Mouse (Mus musculus) megakaryocyte progenitor cell, adult 5-6 weeks (primary cell): ENCODE results near the gene Zfp839. TPM values are rescaled to one million over a fixed set of nuclear protein-coding genes. Genes with fewer than 3 reads are reported as not detected.

Experiments used
- ATAC-seq: replicated peaks from 2 replicates; pipeline ENCODE4 v1.8.0; 2016; ENCODE audit warnings: mild to moderate bottlenecking, moderate TSS enrichment, inconsistent platforms; ENCODE audit not compliant: poor library complexity
- total RNA-seq, 2 experiments: library from RNA; stranded (forward) in 1 of 2; stranded (reverse) in 1 of 2; fragments of 157-497, 149-512 nt in 1 of 2; fragments of 200-1000 nt in 1 of 2; gene quantifications; 2 replicates each; pipeline versions ENCODE4 v1.2.3 to v1.2.4; 2015 to 2017

Gene Zfp839
- total RNA-seq (2015) (5.1 and 5.5 TPM in 2 replicates), total RNA-seq (2017) (4.6 and 6.2 TPM in 2 replicates)

GRCm38 (mm10) chr12:110850010-110850928 is at the start of gene Zfp839:
TSS of gene Zfp839 (plus strand) at chr12:110850253.
- ATAC-seq = peak; percentile 56

DNA sequence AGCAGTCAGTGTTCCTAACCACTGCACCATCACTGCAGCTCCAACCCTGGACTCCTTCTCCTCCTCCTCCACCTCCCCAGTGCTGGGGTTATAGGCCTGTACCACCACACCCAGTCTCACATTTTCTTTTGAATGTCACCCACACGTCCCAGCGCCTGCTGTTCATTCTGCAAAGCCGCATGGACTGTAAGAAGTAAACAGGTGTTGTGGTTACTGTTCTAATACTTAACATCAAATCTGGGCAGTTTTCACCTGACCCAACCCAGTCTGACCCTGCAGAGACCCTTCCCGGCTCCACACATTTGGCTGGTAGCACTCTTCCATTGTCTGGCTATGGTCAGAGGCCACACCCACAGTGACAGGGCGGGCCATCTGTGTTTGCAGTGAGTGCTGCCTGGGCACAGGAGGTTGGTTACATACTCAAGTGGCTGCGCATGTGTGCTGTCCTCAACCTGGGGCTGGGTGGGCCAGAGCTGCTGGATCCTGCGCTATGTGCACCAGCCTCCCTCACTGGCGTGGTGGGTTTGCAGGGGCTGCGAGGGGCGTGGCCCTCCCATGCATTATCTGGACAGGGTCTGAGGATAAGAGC is 48.1 kb upstream of the Zfp839 start:
- ATAC-seq = no peak; the same call in 1 of the 2 replicates

- ATAC-seq = no peak
These were observed 47.3 kb upstream of the Zfp839 start for GRCm38 (mm10) chr12:110802674-110803297.

- no peak for ATAC-seq
These were observed 45.8 kb upstream of the Zfp839 start for GRCm38 (mm10) chr12:110804261-110804660.

DNA sequence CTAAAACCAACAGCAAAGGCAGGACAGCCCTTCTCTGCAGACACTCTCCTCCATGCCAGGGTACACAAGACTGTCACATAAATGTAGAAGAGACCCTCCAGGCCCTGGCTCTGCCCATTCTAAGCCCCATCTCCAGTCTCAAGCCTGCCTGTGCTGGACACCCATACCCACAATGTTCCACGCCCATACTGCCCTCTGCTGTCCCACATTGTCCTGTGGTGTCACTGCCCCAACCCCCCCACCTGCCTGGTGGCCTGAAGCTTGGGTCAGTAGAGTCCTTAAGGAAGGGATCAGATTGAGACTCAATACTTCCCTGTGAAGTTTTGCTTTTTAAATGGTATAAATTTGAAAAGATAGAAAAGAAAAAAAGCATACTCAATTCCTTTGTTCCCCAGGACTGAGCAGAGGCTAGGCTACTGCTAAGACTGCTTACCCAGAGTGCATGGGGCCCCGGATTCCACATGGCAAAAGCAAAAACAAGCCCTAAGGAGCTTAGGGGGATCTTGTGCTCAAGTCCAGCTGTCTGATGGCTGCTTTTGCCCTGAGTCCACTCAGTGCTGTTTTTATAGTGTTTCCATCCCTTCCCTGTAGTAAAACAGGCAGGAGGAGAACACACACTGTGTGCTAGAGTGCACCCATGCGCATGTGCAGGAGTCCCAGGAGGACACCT is 43.6 kb upstream of the Zfp839 start:
- ATAC-seq = no peak

- no peak for ATAC-seq
These were observed 41.6 kb upstream of the Zfp839 start for GRCm38 (mm10) chr12:110808430-110808829.

GRCm38 (mm10) chr12:110808848-110809247 is 41.2 kb upstream of the Zfp839 start:
- ATAC-seq = no peak

DNA sequence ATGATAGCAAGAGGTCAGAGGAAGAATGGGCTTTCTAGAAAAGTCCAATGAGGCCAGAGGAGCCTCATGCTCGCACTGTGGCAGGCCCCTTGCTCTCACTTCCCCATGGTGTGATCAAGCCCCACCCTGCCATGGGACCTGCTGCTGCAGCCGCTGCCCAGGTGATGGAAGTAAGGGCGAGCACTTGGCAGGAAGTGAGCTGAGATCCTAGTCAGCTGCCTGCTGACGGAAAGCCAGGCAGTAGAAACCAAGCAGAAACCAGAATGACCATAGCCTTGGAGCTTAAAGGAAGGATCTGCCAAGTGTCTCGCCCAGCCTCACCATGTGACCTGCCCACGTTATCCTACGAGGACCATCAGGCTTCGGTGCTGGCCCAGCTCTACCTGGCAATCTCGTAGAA is 36.9 kb upstream of the Zfp839 start:
- ATAC-seq = peak; percentile 77

- no peak for ATAC-seq
These were observed 36.4 kb upstream of the Zfp839 start for GRCm38 (mm10) chr12:110813624-110814023.

DNA sequence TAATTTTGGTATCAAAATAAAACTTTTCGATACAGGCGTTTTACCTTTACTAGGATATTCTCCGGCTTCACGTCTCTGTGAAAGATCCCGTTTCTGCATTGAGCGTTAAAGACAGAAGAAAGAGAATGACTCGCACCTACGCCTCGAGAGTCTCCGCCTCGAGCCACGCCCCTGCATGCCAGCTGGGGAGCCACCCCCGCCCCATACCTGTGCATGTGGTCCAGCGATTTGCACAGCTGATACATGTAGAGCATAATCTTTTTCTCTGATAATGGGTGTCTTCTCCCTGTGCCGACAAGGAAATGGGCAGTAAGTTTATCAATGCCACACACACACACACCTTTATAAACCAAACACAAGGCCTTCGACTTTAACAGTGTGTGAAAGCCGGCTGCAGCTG is 35.1 kb upstream of the Zfp839 start:
- ATAC-seq = no peak

- peak; percentile 58 for ATAC-seq
These were observed 33.2 kb upstream of the Zfp839 start for GRCm38 (mm10) chr12:110816833-110817232.

GRCm38 (mm10) chr12:110819367-110819766 is 30.7 kb upstream of the Zfp839 start:
- ATAC-seq = no peak

DNA sequence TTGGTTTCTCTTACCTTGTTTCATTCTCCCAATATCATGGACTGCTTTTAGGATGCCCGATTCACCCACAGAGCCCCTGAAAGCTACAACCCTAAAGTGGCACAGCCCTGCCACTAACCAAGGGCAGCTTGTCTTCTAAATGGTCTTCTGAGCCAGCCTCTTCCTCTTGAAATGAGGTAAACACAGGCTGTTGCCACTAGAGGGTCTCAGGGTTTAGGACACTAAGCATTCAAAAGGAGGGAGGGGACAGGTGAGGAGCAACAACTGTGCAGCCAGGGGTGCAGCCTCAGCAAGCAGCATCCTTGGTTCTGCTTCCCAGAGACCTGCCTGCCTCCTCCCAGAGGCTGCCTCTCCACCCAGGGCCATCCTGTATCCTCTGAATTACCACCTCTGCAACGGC is 28.3 kb upstream of the Zfp839 start:
- ATAC-seq = no peak

- no peak for ATAC-seq
These were observed 27.7 kb upstream of the Zfp839 start for GRCm38 (mm10) chr12:110822366-110822765.

DNA sequence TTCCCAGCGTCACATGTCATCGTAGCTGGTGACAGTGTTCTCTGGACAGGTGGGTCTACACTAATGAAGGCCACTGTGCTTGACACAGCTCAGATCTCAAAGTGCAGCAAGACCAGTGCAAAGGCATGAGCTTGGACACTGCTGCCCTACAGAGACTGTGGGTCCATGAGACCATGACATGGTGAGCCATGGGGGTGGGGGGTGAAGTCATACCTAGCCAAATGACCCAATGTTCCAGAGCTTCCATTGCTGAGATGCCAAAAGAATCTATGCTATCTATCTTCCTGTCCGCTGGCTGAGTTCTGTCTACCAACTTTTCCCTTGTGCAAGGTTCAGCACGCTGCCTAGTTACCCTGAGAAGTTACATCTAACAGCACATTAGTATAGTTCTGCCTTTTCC is 21.1 kb upstream of the Zfp839 start:
- ATAC-seq = no peak

GRCm38 (mm10) chr12:110830293-110831024 is 19.6 kb upstream of the Zfp839 start:
- no peak for ATAC-seq

- ATAC-seq = no peak
These were observed 14.9 kb upstream of the Zfp839 start for GRCm38 (mm10) chr12:110835182-110835581.

- no peak for ATAC-seq
These were observed 13.3 kb upstream of the Zfp839 start for GRCm38 (mm10) chr12:110836729-110837128.

DNA sequence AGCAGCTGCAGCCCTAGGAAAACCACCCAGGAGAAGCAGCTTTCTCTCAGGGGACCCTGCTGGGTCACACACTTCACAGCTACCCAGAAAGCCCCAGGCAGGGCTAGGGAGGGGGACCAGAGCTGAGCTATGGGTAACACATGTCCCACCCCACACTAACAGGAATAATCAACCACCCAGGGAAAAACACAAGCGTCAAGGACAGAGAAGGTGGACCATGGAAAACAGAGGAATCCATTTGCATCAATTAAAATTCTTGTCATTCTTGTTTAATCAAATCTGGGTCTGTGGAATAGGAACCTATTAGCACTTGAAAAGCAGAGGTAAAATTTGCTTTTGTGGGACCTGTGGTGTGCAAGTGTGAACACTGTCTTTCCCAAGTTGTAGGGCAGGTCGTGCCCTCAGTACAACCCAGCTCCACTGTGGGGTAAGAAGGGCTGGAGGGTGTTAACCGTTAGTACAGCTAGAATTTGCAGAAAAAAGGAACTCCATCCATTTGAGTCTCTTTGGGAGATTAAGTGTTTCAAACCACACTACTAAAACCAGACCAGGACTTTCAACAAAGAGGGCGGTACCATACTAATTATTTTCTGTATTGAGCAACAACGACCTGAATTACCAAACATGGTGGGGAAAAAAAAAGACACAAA is 12.7 kb upstream of the Zfp839 start:
- peak; percentile 63 for ATAC-seq

DNA sequence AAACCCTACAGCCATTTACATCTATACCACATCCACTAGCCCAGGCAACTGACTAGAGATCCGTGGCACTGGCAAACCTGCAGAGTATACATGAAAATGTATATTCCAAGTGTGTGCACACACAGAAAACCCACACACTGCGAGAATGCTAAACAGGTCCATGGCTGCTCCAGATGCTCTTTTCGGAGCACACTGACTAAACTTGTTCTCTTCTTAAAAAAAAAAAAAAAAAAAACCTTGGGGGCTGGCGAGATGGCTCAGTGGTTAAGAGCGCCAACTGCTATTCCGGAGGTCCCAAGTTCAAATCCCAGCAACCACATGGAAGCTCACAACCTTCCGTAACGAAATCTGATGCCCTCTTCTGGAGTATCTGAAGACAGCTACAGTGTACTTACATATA is 12.2 kb upstream of the Zfp839 start:
- no peak for ATAC-seq
